Mouse (Mus musculus) kidney, adult 2 months (tissue): ENCODE results near the gene Lss.

Experiments
- CTCF ChIP-seq: fragments of 200-500 bp; conservative IDR thresholded peaks from 2 replicates; pipeline ENCODE4 v1.5.1; 2011; ENCODE audit warnings: low read depth, mild to moderate bottlenecking, control low read depth, low read length, moderate library complexity, mixed read lengths; ENCODE audit not compliant: insufficient read depth, insufficient read length
- POLR2A ChIP-seq: fragments of 200-500 bp; IDR thresholded peaks from one replicate; pipeline ENCODE4 v1.6.1; 2011; ENCODE audit warnings: low read depth, low read length, control low read depth

DNA sequence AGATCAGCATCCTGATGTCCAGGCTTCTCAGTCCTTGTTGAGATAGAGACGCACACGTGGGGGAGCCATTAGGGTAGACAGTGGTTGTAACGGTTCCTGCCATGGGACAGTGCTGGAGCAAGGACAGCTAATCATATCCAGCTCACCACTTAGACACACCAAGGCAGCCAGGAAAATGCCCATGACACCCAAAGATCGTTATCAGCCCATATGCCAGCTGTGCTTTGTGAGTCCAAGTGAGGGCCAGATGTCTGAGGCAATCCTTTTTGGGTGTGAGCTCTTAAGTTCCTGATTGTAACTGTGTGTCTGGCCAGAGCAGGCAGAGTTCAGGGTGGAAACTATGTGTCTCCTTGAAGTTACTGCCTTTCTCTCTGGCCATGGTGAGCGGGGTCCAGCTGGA lies 22.7 kb downstream of the Lss start:
- TF ChIP-seq POLR2A, result no peak
- no peak for TF ChIP-seq CTCF
